Mouse (Mus musculus) intestine, embryonic 14.5 days (tissue): Measurements from ENCODE around the gene Olfr156. TPM values are rescaled to one million over a fixed set of nuclear protein-coding genes. Genes with fewer than 3 reads are reported as not detected.

Source experiments
- ATAC-seq: fragments of 200-750 bp; cut with Nextera tagmentation; replicated peaks from 2 replicates; pipeline ENCODE4 v1.8.0; 2017; ENCODE audit warnings: low read depth, moderate number of reproducible peaks, moderate TSS enrichment, moderate library complexity; ENCODE audit not compliant: low FRiP score, low TSS enrichment
- DNase-seq: peaks from one replicate; pipeline ENCODE4 v3.0.0-alpha.2; 2018; ENCODE audit warnings: low spot score
- H3K27ac ChIP-seq: fragments of 300-500 bp; sonication (generic); 2 replicates; pipeline ENCODE4 v1.5.1; 2014; ENCODE audit warnings: low read depth, mild to moderate bottlenecking, control low read depth
- H3K27me3 ChIP-seq: fragments of 300-500 bp; sonication (generic); replicated peaks from 2 replicates; pipeline ENCODE4 v1.6.1; 2014; ENCODE audit warnings: low read length, control low read depth; ENCODE audit not compliant: control insufficient read depth, insufficient read depth
- H3K36me3 ChIP-seq: fragments of 300-500 bp; sonication (generic); 2 replicates; pipeline ENCODE4 v1.6.1; 2014; ENCODE audit warnings: low read length, control low read depth; ENCODE audit not compliant: control insufficient read depth, insufficient read depth
- H3K4me1 ChIP-seq: fragments of 300-500 bp; sonication (generic); replicated peaks from 2 replicates; pipeline ENCODE4 v1.6.1; 2014; ENCODE audit warnings: low read length, control low read depth, mixed read lengths; ENCODE audit not compliant: control insufficient read depth, insufficient read depth
- H3K4me2 ChIP-seq: fragments of 300-500 bp; sonication (generic); 2 replicates; pipeline ENCODE4 v1.6.1; 2014; ENCODE audit warnings: low read length
- H3K4me3 ChIP-seq: fragments of 300-500 bp; sonication (generic); 2 replicates; pipeline ENCODE4 v1.5.1; 2014; ENCODE audit warnings: low read depth, low read length, control low read depth, mixed read lengths
- H3K9ac ChIP-seq: fragments of 300-500 bp; sonication (generic); 2 replicates; pipeline ENCODE4 v1.6.1; 2014; ENCODE audit warnings: mild to moderate bottlenecking, low read length
- H3K9me3 ChIP-seq: fragments of 300-500 bp; sonication (generic); 2 replicates; pipeline ENCODE4 v1.6.1; 2016; ENCODE audit warnings: low read length, control low read depth; ENCODE audit not compliant: control insufficient read depth
- WGBS: fragments of 180-500 bp; shearing (Covaris S2); extraction: QIAGEN DNeasy Blood & Tissue Kit; methylation state at CpG from one replicate; pipeline ENCODE4 v1.1.7; 2014; 5-methylcytosine and 5-hydroxymethylcytosine counted together
- polyA plus RNA-seq: library from polyadenylated mRNA; unstranded; fragments of >200 nt; fragmentation: Nextera tagmentation; extraction: Ambion mirVana; gene quantifications from 2 replicates; pipeline ENCODE4 v1.2.1, GENCODE M21; 2014

Olfr156 gene
- polyA plus RNA-seq, 1 experiment from 2014 or later, result not detected

DNA sequence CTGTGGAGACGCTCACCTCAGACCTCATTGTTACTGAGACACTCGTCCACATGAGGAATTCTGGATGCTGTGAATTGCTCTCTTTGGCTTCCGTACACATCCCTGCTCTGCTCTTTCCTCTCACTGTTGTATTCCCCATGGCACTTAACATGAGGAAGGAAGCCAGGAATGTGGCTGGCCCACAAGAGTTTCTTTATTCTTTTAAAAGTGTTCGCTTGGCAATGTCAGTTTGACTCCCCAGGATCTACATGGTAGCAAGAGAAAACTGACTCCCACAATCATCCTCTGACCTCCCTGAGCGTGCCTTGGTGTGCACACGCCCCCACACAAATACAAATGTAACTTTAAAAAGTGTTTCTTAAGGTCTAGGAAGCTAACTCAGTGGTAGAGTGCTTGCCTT, 52.1 kb downstream of the Olfr156 start:
- no peak overlapping the region for H3K27ac ChIP-seq
- 57% methylated on average over 6 of the region's 6 CpGs for WGBS
- no peak for ATAC-seq
- H3K27me3 ChIP-seq, result no peaks in the 10 kb centered on the region
- H3K9me3 ChIP-seq, result peaks cover 3% of the 10 kb centered on the region; the same call in 1 of the 2 replicates
- no peak for DNase-seq
- no peak overlapping the region for H3K9ac ChIP-seq
- no peaks in the 10 kb centered on the region for H3K36me3 ChIP-seq
- no peaks in the 10 kb centered on the region for H3K4me1 ChIP-seq
- H3K4me2 ChIP-seq, result no peak overlapping the region
- no peak overlapping the region for H3K4me3 ChIP-seq

DNA sequence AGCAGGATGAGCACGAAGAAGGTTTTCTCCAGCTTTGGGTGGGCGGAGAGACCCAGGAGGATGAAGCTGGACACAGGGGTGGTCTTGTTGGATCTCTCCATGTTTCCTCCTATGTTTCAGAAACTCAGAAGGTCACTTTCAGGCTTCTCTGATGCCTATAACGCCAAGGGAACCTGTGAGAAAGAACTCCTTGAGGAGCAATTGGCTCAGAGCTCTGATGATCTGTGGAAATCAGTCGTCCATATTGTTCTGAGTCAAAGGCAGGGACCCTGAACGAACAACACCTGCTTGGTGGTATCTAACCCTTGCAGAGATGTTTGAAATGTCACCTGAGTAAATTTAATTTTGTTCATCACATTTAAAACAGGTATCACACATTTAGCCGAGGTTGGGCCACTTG, 52.8 kb downstream of the Olfr156 start, which contains the start of gene Olfr159:
Gene Olfr159, minus strand, starts transcription at position 101 of the 400 bp plus-strand sequence.
- Histone ChIP-seq H3K4me3 (no peak within 1 kb of the TSS), H3K9me3 (peaks cover 3% of the 10 kb centered on the region; the same call in 1 of the 2 replicates), H3K4me1 (no peaks in the 10 kb centered on the region), H3K4me2 (no peak within 1 kb of the TSS), H3K9ac (no peak within 1 kb of the TSS), H3K36me3 (no peaks in the 10 kb centered on the region), H3K27me3 (no peaks in the 10 kb centered on the region), H3K27ac (no peak within 1 kb of the TSS)
- no peak for ATAC-seq
- WGBS, result 80% methylated on average over 6 of the region's 6 CpGs
- DNase-seq, result no peak

Other genes with a start within 250 kb of the Olfr156 start
- gene Rgp1, start 245.2 kb downstream of the Olfr156 start, polyA plus RNA-seq, result 25.4 and 29.7 TPM in 2 replicates
- gene Gba2, start 245.0 kb downstream of the Olfr156 start, polyA plus RNA-seq, result 13.2 and 15.5 TPM in 2 replicates
- 0.49 and 1.3 TPM in 2 replicates for gene Msmp, start 239.4 kb downstream of the Olfr156 start, polyA plus RNA-seq
- 11.1 and 12.1 TPM in 2 replicates for gene Npr2, start 192.0 kb downstream of the Olfr156 start, polyA plus RNA-seq
- 0.74 and 1.2 TPM in 2 replicates for gene Spag8, start 170.3 kb downstream of the Olfr156 start, polyA plus RNA-seq
- 113 and 115 TPM in 2 replicates for gene Hint2, start 167.4 kb downstream of the Olfr156 start, polyA plus RNA-seq
- gene Tmem8b, start 154.9 kb downstream of the Olfr156 start, polyA plus RNA-seq, result 4.2 TPM in 2 replicates
- gene Fam221b, start 154.8 kb downstream of the Olfr156 start, polyA plus RNA-seq, result 2.9 and 3.9 TPM in 2 replicates
- not detected in 2 replicates for gene Olfr70, start 123.1 kb downstream of the Olfr156 start, polyA plus RNA-seq
- gene Olfr71, start 113.6 kb downstream of the Olfr156 start, polyA plus RNA-seq, result not detected in 2 replicates
- gene Hrct1, start 96.7 kb downstream of the Olfr156 start, polyA plus RNA-seq, result 0.61 and 0.85 TPM in 2 replicates
- gene Spaar, start 93.9 kb downstream of the Olfr156 start, polyA plus RNA-seq, result 0.04 TPM in 1 of 2 replicates, not detected in the other
- not detected in 2 replicates for gene Olfr159, start 52.9 kb downstream of the Olfr156 start, polyA plus RNA-seq
- not detected in 2 replicates for gene Olfr157, start 16.3 kb upstream of the Olfr156 start, polyA plus RNA-seq
- gene Olfr155, start 27.7 kb upstream of the Olfr156 start, polyA plus RNA-seq, result not detected in 2 replicates
- 27.6 and 30.8 TPM in 2 replicates for gene Reck, start 51.6 kb upstream of the Olfr156 start, polyA plus RNA-seq
- 102 and 126 TPM in 2 replicates for gene Glipr2, start 133.5 kb upstream of the Olfr156 start, polyA plus RNA-seq
- 0.15 TPM in 1 of 2 replicates, not detected in the other for gene Ccin, start 159.6 kb upstream of the Olfr156 start, polyA plus RNA-seq
- gene Clta, start 180.6 kb upstream of the Olfr156 start, polyA plus RNA-seq, result 233 and 240 TPM in 2 replicates